Mouse (Mus musculus) adrenal gland, adult (tissue): ENCODE data around the gene Slco2a1.
A peak's percentile ranks its signal among the peaks of the same experiment; 100 is the strongest.

Experiments used
- DNase-seq, 2 experiments: peaks; one replicate each; pipeline ENCODE4 v3.0.0; 2022 to 2023; ENCODE audit warnings: low spot score in 1 of 2; ENCODE audit not compliant: inconsistent age in 2 of 2

Slco2a1 gene

DNA sequence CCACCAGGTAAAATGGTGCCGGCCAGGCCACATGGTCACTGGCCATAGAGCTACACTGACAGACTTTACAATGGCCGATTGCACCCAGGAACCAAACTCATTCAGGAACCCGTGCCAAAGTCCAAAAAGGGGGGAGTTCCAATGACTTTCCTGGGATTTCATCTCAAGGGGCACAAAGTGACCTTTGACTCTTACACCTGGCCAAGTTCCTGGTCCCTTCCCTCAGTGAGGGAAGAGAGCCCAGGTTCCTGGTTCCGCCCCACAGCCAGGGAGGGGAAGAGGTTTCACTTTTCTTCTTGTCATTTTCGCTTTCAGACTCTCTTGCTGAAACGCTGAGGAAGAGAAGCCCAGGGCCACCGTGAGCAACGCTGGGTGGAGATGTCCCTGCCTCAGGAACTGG, at the start of gene Slco2a1:
Slco2a1 (plus strand) TSS at position 251 of the 400 bp plus-strand sequence.
- no peak for DNase-seq

DNA sequence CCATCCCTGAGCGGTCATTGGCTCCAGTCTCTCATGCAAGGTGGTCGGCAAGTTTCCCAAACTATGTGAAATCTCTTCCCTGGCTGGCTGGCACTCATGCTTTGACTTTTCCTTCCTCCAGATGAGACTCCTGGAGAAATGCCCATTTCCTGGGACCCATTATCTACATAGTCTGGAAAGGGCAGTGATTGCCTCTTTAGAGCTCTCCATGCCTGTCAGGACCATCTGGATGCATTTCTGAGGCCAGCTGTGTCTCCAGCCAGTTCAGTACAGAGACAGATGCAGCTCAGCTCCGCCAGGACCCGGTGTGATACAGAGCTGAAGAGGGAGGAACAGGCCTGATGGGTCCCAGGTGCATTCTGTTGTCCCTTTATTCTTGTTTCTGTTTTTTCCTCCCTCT, 46.3 kb upstream of the Slco2a1 start:
- no peak for DNase-seq

DNA sequence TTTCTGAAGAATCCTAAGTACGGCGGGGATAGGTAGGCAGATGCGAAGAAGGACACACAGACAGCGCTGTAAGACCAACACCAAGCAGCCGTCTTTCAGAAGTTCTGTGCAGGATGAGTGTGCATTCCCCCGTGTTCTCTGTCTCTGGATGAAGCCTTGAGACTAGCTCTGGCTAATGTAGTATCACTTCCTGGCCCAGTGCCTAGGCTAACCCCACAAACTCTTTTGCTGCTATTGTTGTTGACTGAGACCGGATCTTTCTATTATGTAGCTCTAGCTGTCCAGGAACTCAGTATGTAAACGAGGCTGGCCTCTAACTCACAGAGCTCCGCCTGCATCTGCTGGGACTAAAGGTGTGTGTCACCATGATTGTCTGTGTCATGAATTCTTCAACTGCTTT, 43.6 kb upstream of the Slco2a1 start:
- DNase-seq, result no peak

DNA sequence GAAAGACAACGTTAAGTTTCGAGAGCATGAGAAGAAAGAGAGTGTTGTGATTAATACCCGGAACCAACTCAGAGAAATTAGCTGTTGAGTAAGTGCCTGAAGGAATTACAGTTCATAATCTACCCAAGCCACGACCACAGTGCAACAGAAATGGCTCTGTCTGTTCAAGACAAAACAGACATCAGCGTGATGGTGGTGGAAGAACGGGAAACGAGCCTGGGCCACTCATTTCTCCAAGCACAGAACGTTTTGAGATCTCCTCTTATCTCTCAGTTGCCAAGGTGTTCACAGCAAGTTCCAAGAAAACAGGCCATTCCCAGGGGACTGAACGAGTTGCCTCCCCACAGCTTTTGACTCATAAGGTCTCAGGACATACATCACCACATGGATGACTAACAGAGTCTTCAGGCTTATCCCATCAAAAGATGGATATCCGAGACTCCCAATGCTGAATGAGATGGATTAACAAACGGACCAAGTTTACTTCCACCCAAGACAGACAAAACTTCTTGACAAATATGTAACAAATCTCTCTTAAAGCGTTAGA, 42.0 kb upstream of the Slco2a1 start:
- no peak for DNase-seq

DNA sequence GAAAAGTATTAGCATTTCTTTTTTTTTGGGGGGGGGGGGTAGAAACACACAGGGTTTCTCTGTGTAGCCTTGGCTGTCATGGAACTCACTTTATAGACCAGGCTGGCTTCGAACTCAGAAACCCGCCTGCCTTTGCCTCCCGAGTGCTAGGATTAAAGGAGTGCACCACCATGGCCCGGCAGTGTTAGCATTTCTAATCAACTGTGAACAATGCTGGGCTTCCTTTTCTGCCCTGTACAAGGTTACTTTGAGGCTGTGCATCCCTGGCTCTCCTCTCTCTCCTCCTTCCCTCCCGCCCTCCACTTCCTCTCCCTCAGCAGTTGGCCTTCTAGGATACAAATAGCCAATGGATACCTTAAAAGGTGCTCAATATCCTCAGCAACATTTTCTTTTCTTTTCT, 39.8 kb upstream of the Slco2a1 start:
- DNase-seq, result no peak

DNA sequence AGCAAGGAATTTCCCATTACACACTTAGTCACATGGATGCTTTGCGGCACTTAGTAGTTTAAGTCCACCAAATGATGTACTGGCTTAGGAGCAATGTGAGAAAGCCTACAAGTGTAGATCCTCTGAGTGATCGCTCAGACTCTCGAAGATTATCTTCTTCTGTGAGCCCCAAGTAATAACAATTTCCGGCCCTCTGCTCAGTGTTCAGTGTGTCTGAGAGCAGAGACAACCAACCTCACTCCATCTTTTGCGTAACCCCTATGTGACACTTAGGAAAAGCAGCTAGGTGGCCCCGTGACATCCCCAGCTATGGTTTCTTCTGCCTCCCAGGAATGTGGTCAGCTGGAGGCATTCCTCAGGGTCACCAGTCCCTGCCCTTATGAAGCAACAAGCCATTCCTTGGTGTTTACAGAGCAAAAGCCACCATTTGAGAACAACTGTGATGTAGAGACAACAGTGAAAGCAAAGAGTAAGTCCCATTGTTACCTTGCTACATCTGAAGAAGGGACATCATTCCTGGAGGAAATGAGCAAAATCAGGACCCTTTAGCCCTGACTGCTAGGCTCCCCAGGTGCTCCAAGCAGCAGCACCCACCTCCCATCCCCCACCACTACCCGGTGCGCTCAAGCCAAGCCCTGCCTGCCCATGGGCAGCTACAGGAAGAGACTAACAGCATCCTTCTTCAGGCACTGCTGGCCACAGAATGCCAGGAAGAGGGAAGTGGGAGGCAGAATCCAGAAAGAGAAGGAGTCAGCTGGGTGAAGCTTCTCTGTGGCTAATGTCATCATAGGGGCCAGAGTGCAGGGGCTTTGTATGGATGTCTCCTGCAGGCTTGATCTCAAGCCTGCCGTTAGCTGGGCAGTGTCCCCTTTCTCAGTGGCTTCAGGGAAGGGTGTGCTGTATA, 37.2 kb upstream of the Slco2a1 start:
- no peak for DNase-seq

DNA sequence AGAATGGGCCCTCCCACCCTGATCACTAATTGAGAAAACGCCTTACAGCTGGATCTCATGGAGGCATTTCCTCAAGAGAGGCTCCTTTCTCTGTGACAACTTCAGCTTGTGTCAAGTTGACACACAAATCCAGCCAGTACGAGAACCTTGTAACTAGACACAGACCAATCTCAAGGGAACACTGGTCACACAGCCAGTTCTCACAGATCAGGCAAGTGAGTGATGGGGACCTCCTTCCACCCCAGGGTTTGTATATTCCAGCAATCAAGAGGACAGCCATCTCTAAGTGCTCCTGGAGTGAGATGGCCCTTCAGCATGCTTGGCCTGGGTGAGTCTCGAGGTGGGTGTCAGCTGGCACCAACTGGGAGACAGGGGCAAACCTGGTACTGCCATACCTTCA, 32.6 kb upstream of the Slco2a1 start:
- DNase-seq, result no peak

DNA sequence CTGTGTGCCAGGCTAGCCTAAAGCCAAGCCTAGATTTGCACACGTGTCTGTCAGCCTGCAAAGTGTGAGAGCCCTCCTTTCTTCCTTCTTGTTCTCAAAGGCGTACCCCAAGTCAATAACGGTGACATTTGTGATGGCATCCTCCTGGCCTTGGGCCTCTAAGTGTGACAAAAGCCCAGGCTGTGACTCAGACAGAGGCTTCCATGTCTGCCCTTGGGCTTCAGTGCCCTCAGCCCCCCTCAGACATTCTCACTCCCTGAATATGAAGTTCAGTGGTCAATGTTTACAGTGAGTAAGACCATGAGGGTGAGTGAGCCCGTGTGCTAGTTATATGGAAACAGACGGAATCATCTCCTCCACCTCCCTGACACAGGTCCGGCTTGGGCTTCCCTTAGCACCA, 29.8 kb upstream of the Slco2a1 start:
- DNase-seq, result peak; percentile 24 to 59

DNA sequence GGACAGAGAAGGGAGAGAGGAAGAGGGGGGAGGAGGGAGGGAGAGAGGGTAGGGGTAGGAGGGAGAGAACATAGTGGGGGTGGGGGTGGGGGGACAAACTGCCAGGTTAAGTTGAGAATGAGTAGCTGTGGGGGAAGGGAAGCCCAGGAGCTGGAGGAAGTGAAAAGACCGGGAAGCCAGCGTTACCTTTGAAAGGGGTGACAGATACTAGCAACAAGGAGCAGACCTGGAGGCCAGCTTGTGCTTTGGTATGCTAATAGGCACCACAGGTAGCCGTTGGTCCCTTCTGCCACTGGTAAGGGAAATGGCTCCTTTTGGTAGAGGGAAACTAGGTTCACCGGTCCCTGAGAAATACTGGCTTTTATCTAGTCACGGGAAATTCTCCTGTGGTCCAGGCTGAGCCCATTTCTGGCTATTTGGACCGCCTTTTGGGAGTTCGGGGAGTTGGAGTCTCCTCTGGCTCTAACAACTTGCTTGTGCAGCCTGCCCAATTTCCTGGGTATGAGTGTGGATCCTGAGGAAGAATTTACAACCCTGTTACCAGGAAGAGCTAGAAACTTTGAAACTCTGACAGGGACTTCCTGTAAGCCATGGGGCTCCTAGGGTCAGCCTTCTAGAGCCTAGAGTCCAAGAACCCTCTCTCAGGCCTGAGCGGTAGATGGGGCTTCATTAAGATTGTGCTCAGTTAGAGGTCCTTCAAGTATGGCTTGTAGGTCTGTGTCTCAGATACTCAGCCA, 27.0 kb upstream of the Slco2a1 start:
- no peak for DNase-seq

DNA sequence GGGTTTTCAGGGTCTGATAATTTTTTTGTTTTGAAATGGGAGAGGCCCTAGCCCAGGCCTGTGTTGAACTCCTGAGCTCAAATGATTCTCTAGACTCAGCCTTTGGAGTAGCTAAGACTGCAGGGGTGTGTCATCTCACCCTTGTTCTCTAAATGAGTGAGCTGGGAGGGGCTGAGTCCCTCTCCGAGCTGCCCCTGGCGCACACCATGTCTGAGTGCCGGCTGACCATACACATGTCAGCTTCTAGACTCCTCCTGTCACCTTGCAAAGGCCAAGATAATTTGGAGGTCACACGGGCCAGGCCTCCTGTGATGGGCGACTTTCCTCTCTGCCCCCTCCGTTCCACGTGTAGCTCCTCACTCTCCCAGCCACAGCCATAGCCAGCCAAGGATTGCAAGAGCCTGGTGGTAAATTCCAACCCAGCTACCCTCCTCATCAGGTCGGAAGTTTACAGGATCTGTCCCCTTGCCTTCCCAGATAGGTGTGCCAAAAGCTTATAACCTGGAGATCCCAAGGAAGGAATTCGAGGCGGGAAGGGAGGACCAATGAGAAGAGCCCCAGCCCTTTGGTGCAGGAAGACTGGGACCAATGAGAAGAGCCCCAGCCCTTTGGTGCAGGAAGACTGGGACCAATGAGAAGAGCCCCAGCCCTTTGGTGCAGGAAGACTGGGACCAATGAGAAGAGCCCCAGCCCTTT, 26.3 kb upstream of the Slco2a1 start:
- DNase-seq, result no peak

DNA sequence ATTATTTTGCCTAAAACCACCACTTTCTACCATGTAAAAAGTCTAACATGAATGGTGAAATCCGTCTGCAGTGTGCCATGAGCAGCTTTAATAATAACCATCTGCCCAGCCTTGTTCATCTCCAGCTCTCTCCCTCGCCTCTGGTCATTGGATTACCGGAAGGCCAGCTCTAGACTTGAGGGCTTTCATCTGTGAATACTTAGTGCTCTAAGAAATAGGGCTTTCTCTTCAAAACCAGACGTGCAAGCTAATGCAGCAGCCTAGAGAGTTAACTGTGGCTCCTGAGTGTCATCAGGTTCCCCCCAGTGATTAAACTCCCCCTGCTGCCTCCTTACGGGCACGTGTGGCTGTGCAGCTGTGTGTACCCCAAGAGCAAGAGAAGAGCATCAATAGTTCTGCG, 25.2 kb upstream of the Slco2a1 start:
- DNase-seq, result no peak

DNA sequence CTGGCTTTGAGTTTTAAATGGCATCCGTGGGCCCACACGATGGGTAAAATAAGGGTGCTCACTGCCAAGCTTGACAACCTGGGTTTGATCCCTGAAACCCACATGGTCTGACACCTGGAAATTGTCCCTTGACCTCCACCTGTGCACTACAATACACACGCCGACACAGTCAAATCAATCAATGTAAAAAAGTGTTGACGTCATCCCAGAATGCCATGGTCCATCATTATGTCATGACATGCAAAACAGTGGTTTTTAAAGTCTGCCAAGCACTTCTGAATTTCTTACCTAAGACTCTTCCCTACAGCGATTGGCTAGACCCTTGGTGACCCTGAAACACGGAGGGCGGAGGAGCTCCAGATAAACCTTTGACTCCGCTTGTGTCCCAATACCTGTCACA, 23.9 kb upstream of the Slco2a1 start:
- DNase-seq, result no peak

DNA sequence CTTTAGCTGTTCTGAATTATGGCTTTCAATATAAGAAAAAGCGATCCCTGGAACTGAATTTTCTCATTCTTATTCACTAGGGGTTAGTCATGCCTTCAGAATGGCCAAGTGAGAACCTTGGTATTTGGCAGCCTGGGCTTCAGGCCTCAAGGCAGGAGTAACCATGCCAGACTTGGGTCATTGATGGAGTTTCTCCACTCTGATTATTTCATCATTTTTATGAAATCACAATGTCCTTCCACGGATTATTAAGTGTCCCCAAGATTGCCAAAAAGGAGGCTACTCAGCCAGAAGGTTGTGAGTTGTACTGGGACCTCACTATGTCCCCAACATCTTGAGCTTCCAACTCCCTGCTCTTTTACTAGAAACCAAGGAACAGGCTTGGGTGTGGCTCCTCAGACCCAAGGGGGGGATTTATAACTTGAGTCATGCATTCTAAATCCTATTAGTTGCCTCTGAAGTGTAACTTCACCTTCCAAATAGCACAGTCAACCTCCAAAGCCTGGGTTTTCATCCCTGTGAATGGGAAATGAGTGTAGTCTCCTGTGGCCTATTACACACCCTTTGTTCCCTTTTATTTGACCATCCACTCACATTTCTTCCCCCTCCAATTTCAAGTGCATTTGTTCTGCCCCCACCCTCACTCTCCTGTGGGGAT, 16.0 kb upstream of the Slco2a1 start:
- DNase-seq, result peak in 1 of 2 experiments; percentile 72

DNA sequence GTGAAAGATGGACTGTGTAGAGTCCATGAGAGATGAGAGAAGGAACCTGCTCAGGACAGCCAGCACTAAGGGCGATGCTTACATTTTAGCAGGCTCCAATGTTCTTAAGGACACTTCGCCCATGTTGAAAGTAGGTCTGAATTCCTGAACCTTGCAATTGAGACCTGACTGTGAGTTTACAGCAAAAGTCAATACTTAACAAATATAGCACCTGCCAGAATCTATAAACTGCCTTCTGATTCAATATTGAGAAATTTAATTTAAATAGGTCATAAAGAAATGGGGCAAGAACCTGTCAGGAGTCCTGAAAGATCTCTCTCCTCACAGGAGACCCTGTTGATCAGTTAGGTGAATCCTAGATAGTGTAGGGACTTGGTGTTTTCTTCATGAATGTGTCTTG, 12.6 kb upstream of the Slco2a1 start:
- no peak for DNase-seq

DNA sequence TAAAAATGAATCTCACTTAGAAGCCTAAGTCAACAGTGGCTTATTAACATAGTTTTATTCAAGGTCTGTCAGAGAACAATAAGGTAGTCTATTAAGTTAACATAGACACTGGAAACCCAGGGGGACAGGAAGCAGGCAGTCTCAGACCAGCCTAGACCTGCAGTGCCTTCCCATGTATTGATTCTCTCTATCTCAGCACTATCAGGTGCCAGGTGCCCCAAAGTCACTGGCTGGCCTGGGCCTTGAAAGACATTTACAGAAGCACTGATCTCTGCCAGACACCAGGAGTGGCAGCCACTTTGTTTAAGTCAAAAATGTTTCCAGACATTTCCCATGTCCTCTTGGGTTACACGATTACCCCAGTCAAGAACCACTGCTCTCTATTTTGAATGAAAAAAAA, 11.4 kb upstream of the Slco2a1 start:
- no peak for DNase-seq

DNA sequence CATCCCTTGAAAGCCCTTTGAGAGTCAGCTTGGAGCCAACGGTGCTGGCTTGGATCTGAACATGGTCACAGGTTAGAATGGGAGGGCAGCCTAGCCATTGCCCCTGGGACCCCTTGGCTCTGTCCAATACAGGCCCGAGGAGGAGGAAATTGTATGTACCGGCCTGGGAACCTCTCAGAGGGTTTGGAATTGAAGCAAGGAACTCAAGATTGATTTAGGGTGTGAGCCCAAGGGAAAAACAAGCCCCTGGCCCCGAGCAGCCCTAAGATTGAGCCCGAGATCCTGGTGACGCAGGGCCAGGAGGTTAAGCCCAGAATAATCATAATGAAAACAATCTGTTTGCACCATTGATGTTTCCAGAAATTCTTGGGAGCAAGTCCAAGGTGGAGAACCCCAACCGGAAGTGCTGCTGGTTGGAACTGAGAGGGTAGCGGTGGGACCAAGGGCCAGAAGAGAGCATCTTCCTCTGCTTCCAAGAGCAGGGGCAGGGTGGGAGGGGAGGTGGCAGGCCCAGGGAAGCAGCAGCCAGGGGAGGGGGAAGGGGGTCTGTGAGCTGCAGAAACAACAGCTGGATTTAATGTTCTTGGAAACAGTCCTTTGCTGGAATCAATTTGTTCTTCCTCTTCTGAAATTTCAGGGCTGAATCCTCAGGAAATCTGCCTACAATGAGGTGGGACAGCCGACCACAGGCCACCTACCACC, 10.6 kb upstream of the Slco2a1 start:
- peak; percentile 19 to 54 for DNase-seq

DNA sequence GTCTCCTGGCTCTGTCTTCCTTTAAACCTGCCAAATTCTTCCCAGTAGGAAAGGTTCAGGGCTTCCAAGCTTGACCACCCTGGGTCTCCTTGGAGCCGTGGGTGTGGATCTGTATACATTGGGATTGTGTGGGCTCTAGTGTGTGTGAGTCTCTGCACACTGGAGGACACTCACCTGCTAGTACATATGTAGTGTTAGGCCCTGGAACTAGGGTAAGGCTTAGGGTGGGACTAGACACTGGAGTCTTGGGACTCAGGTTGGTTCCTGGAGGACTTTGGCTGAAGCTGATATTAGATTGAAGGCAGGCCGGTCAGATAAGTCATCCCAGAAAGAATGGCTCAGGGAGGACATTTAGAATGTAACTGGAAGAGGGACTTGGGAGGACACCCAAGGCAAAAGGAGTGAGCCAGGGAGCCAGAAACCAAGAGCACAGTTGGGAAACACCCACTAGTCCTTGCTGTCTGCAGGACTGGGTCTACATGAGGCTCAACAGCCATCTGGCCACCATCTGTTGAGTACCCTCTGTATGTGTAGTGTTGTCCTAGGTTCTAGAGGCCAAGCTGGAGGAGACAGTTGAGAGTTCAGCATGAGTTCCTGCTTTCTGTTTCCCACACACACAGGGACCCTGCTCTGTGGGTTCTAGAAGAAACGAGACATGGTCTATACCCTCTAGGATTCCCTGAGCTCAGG, 9.4 kb upstream of the Slco2a1 start:
- DNase-seq, result no peak

DNA sequence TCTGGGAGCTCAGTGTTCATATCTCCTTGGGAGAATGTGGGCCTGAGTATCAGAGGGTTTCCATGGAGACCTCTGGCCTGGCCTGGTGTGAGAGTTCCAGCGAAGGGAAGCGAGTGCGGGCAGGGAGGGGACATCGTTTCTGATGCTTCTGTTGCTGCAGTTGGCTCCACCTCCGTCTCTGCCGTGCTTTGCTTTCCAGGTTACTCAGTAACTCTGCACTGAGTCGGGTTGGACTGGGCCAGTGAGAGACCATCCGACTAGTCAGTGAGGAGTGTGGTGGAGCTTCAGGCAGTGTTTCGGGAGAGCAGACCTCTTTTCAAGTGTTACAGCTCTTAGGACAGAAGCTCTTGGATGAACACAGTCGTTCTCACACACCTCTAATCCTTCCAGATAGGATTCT, 8.6 kb upstream of the Slco2a1 start:
- no peak for DNase-seq

DNA sequence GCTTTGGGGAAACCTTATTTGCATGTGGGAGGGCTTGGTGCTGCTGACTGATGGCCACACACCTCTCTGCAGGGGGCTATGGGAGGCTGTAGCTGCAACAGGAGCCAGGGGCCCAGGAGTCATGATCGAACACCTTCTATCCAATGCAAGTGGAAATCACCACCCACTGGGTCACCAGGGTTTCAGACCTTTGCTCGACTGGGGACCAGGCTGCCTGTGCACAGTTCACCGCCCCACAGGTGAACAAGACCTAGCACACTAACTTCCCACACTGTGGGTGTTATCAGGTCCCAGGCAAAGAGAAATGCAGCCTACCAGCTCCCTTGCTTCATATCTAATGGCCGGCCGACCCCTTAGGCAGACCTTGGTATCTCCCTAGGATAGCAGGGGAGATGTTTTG, 8.1 kb upstream of the Slco2a1 start:
- no peak for DNase-seq

DNA sequence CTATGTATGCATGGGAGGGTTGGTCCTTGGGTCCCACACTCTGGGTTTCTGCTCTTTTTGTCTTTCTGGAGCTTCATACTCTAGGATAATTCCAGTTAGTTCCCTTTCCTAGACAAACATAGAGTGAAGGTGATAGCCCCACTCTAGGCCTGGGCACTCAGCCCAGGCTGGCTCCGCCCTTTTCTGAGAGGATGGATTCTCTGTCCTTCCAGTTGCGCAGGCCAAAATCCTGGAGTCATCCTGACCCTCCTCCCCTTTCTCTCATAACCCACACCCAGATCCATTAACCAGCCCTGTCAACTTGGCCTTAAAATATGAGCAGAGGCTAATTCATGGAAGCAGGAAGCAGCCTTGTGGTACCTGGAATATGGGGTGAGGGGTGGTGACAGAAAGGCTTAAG, 6.7 kb upstream of the Slco2a1 start:
- DNase-seq, result no peak
